Mouse (Mus musculus) heart, embryonic 13.5 days (tissue): ENCODE measurements at regions not wholly inside any gene's neighbourhood (a gene's known extent, or its start where the extent isn't known, plus 50 kb on each side); places are given as distances from the start of the nearest gene placed in this dataset.

Source experiments
- ATAC-seq: fragments of 200-750 bp; cut with Nextera tagmentation; 2 replicates; pipeline ENCODE4 v1.8.0; 2017; ENCODE audit warnings: moderate TSS enrichment; ENCODE audit not compliant: insufficient number of reproducible peaks, low FRiP score, low TSS enrichment; ENCODE audit errors: extremely low read depth
- H3K27ac ChIP-seq: fragments of 300-500 bp; sonication (generic); replicated peaks from 2 replicates; pipeline ENCODE4 v1.5.1; 2015; ENCODE audit warnings: moderate library complexity, mild to moderate bottlenecking, inconsistent platforms
- H3K27me3 ChIP-seq: fragments of 300-500 bp; sonication (generic); replicated peaks from 2 replicates; pipeline ENCODE4 v1.6.1; 2015; ENCODE audit warnings: mild to moderate bottlenecking, inconsistent platforms
- H3K36me3 ChIP-seq: fragments of 300-500 bp; sonication (generic); 2 replicates; pipeline ENCODE4 v1.6.1; 2015; ENCODE audit warnings: mild to moderate bottlenecking, inconsistent platforms
- H3K4me1 ChIP-seq: fragments of 300-500 bp; sonication (generic); 2 replicates; pipeline ENCODE4 v1.6.1; 2015; ENCODE audit warnings: inconsistent platforms
- H3K4me2 ChIP-seq: fragments of 300-500 bp; sonication (generic); 2 replicates; pipeline ENCODE4 v1.6.1; 2015; ENCODE audit warnings: inconsistent platforms, mild to moderate bottlenecking, moderate library complexity
- H3K4me3 ChIP-seq: fragments of 300-500 bp; sonication (generic); 2 replicates; pipeline ENCODE4 v1.5.1; 2015; ENCODE audit warnings: moderate library complexity, mild to moderate bottlenecking, inconsistent platforms
- H3K9ac ChIP-seq: fragments of 300-500 bp; sonication (generic); 2 replicates; pipeline ENCODE4 v1.6.1; 2015; ENCODE audit warnings: inconsistent platforms, mild to moderate bottlenecking, moderate library complexity
- H3K9me3 ChIP-seq: fragments of 300-500 bp; sonication (generic); 2 replicates; pipeline ENCODE4 v1.6.1; 2016; ENCODE audit warnings: inconsistent platforms
- WGBS: fragments of 180-500 bp; shearing (Covaris S2); methylation state at CpG from one replicate; pipeline ENCODE4 v1.1.7; 2015; ENCODE audit warnings: mixed read lengths; 5-methylcytosine and 5-hydroxymethylcytosine counted together

DNA sequence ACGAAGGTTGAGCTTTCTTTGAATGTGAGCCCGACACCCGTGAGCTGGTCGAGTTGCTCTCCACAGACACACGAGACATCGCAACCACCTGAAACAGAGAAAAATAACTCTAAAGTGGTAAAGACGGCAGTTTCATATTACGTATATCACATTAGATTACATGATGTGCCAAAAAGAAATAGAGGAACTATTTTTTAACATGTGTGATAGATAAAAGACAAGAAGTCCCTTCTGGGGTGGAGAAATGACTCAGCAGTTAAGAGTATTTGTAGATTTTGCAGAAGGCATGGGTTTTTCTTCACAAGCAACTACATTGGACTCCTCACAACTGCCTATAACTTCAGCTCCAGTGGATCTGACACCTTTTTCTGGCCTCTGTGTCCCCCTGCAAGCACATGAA lies 222.2 kb upstream of the Sox2 start:
- Histone ChIP-seq H3K27me3 (no peaks in the 10 kb centered on the region), H3K9ac (no peak overlapping the region), H3K4me3 (no peak overlapping the region), H3K27ac (no peak overlapping the region), H3K4me2 (no peak overlapping the region), H3K4me1 (peaks cover 9% of the 10 kb centered on the region), H3K36me3 (no peaks in the 10 kb centered on the region), H3K9me3 (no peaks in the 10 kb centered on the region)
- ATAC-seq: no peak
- WGBS: 86% methylated on average over 8 of the region's 8 CpGs

DNA sequence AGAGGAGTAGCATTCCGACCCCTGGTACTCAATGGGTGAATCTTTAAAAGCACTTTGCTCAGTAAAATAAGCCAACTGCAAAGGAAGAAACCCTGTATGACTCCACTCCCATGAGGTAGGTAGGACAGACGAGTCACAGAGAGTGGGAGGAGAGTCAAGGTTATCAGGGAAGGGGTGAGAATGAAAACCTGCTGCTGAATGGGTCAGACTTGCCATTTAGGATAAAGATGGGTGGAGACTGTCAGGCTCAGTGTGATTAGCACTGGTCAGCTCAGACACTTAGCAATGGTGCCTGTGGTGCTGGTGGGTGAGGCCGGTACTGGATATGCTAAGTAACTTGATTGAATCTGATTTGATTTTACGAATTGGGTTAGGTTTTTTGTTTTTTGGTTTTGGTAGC lies 222.7 kb upstream of the Sox2 start:
- H3K9ac ChIP-seq: no peak overlapping the region
- no peaks in the 10 kb centered on the region for H3K27me3 ChIP-seq
- no peak overlapping the region for H3K27ac ChIP-seq
- H3K4me3 ChIP-seq: no peak overlapping the region
- H3K4me1 ChIP-seq: peaks cover 9% of the 10 kb centered on the region
- H3K36me3 ChIP-seq: no peaks in the 10 kb centered on the region
- 68% methylated on average over 4 of the region's 4 CpGs for WGBS
- no peaks in the 10 kb centered on the region for H3K9me3 ChIP-seq
- H3K4me2 ChIP-seq: no peak overlapping the region
- ATAC-seq: no peak

DNA sequence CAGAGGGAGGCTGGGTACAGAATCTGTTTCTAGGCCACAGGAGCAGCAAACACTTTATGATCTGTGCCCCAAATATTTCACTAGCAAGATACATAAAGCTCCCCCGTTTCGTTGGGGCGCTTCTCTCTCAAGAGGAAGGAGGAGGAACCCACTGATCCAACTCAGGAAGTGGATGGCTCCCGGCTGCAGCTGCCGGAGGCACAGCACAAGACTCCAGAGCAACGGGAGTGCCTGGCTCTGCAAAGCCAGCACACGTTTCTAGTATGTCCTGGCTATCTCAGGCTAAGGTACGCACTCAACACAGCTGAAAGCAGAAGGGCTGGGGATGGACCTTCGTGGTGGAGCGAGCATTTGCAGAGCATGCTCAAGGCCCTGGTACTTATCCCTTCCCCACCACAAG lies 223.2 kb upstream of the Sox2 start:
- no peak for ATAC-seq
- H3K4me1 ChIP-seq: peaks cover 9% of the 10 kb centered on the region
- H3K4me3 ChIP-seq: no peak overlapping the region
- no peak overlapping the region for H3K27ac ChIP-seq
- WGBS: 70% methylated on average over 10 of the region's 10 CpGs
- H3K4me2 ChIP-seq: no peak overlapping the region
- H3K27me3 ChIP-seq: no peaks in the 10 kb centered on the region
- no peak overlapping the region for H3K9ac ChIP-seq
- no peaks in the 10 kb centered on the region for H3K9me3 ChIP-seq
- no peaks in the 10 kb centered on the region for H3K36me3 ChIP-seq

DNA sequence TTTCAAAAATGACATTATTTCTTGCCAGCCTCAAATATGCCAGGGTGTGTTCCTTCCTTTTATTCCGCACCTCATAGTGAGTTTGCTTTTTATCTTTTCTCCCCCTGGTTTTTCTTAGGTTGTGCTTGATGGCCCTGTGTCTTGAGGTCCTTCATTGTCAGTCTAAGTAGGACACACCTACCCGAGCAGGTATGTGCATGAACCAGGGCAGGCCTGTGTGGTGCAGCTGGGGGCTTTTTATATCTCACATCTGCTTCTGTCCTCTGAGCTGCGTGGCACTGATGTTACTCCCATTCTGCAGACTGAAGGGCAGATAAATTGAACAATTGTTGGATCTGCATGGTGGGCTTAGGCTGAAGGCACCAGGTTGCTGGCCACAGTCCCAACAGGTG lies 238.3 kb upstream of the Sox2 start:
- 65% methylated on average over 3 of the region's 3 CpGs for WGBS
- no peak for ATAC-seq
- H3K9ac ChIP-seq: no peak overlapping the region

DNA sequence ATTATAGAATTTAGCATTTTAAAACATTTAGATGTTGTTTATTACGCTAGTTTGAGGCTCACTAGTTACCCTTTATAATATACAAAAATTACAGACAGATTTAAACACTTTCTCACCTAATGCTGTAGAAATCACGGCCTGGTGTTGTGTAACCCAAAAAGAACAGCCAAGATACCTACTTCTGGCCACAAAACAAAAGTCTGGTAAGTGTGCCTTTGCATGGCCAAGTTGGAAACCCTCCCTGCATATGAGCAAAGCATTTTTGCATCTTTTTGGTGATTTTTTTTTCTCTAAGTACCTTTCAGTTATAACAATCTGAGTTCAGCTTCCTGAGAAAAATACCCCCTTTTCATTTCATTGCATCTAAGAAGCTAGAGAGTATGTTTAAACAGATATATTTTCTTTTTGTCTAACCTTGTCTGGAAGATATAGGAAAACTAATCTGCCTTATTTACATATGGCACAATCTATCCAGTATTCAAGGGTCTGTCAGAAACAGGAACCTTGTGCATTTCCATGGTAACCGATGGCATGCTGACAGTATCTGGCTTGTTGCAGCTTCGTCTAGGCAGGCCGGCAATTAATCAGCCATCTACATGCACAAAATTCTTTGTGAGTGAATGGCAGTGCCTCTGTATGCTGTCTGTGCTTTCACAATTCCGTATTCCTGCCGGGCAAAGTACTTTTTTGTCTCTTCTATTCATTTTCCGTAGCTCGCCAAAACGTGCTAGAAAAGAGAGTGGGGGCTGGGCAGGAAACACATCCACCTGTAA lies 238.9 kb upstream of the Sox2 start:
- Histone ChIP-seq H3K27me3 (no peaks in the 10 kb centered on the region), H3K4me1 (0 out of 2 replicates have a peak, but pooled peaks cover 4% of the 10 kb centered on the region), H3K27ac (no peak overlapping the region), H3K36me3 (no peaks in the 10 kb centered on the region), H3K9me3 (no peaks in the 10 kb centered on the region), H3K9ac (no peak overlapping the region), H3K4me3 (no peak overlapping the region), H3K4me2 (no peak overlapping the region)
- no peak for ATAC-seq
- 55% methylated on average over 10 of the region's 10 CpGs for WGBS

More for the DNA sequence above, 238.3 kb upstream of the Sox2 start:
- H3K36me3 ChIP-seq: no peaks in the 10 kb centered on the region
- no peaks in the 10 kb centered on the region for H3K27me3 ChIP-seq
- H3K9me3 ChIP-seq: no peaks in the 10 kb centered on the region
- no peak overlapping the region for H3K4me3 ChIP-seq
- no peak overlapping the region for H3K27ac ChIP-seq
- 0 out of 2 replicates have a peak, but pooled peaks cover 4% of the 10 kb centered on the region for H3K4me1 ChIP-seq
- no peak overlapping the region for H3K4me2 ChIP-seq

DNA sequence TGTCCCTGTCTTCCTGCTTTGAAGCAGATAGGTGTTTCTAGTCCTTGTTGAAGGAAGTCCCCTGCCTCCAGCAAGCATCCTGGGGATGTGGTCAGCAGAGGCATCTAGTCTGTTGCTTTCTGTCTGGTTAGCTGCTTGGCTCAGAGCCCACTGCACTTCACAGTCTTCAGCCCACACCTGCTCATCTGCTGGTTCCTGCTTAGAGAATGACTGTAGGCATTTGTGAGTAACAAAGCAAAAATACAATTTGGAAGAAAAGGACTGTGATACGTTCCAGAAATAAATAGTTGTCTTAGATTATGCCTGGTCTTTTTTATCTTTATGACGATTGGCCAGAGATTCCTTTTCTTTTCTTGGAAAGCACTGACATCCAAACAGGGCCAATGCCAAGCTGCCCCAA lies 246.6 kb upstream of the Sox2 start:
- WGBS: 40% methylated on average over 2 of the region's 2 CpGs
- ATAC-seq: no peak
- H3K27ac ChIP-seq: no peak overlapping the region
- no peak overlapping the region for H3K4me2 ChIP-seq
- no peaks in the 10 kb centered on the region for H3K9me3 ChIP-seq
- H3K27me3 ChIP-seq: no peaks in the 10 kb centered on the region
- no peaks in the 10 kb centered on the region for H3K36me3 ChIP-seq
- peaks cover 3% of the 10 kb centered on the region; the same call in 1 of the 2 replicates for H3K4me1 ChIP-seq
- H3K4me3 ChIP-seq: no peak overlapping the region
- no peak overlapping the region for H3K9ac ChIP-seq

DNA sequence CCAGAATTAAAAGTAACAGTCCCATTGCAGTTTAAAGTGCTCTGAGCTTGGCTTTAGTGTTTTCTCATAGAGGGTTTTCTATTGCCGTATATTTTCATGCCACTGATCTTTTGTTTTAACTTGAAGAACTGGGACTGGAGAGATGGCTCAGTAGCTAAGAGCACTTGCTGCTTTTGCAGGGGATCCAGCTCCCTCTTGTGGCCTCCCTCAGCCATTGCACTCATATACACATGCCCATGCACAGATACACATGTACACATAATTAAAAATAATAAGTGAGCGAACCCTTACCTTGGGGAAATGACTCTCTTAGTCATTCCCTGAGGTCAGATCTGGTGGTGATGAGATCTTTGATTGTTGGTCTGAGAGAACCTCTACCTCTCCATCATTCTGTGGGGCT lies 258.9 kb upstream of the Sox2 start:
- H3K27me3 ChIP-seq: no peaks in the 10 kb centered on the region
- no peak overlapping the region for H3K9ac ChIP-seq
- no peak overlapping the region for H3K4me2 ChIP-seq
- no peak overlapping the region for H3K4me3 ChIP-seq
- H3K4me1 ChIP-seq: no peaks in the 10 kb centered on the region
- no peaks in the 10 kb centered on the region for H3K36me3 ChIP-seq
- 83% methylated on average over 2 of the region's 2 CpGs for WGBS
- H3K9me3 ChIP-seq: 0 out of 2 replicates have a peak, but pooled peaks cover 4% of the 10 kb centered on the region
- no peak for ATAC-seq
- H3K27ac ChIP-seq: no peak overlapping the region

DNA sequence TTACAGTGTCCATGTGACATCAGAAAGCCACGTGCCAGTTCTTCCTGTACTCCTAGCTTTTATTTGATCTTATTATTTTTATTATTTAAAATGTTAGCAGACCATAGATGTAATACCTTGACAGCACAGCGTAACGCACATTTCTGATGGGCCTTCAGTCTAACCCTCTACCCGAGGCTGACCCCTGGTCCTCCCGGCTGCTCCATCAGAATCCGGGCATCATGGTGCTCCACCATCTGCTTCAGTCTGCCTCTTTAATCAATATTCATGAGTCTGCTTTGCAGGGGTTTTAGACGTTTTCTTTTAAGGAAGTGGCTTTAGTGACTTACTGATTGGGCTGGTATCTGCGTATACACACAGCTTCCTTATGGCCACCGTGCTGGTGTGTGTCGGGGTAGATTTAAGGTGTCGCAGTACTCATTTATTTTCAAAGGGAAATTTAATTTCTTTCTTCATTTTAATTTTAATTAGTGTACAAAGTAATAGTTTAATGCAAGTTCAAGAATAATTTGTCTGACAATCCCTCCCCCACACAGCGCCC lies 265.2 kb upstream of the Sox2 start:
- H3K9ac ChIP-seq: no peak overlapping the region
- no peaks in the 10 kb centered on the region for H3K36me3 ChIP-seq
- WGBS: 78% methylated on average over 12 of the region's 12 CpGs
- H3K4me1 ChIP-seq: no peaks in the 10 kb centered on the region
- no peak for ATAC-seq
- H3K27ac ChIP-seq: no peak overlapping the region
- no peak overlapping the region for H3K4me3 ChIP-seq
- no peaks in the 10 kb centered on the region for H3K27me3 ChIP-seq
- H3K4me2 ChIP-seq: no peak overlapping the region
- H3K9me3 ChIP-seq: no peaks in the 10 kb centered on the region

DNA sequence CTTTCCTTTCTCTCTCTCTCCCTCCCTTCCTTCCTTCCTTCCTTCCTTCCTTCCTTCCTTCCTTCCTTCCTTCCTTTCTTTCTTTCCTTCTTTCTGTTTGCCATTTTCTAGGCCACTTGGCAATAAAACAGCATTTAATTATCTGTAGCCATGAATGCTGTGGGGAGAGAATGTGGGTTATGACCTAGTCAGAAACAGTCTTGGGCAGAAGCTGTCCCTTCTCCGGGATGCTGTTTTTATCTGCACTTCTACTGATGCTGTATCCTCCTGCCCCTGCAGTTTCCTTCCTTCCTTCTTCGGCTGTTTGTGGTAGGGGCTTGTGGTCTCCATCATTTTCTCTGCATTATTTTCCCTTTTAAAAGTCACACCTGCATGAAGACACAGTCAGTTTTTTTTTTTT lies 272.3 kb upstream of the Sox2 start:
- Histone ChIP-seq H3K4me2 (no peak overlapping the region), H3K27ac (no peak overlapping the region), H3K4me3 (no peak overlapping the region), H3K36me3 (no peaks in the 10 kb centered on the region), H3K9me3 (no peaks in the 10 kb centered on the region), H3K9ac (no peak overlapping the region), H3K27me3 (no peaks in the 10 kb centered on the region), H3K4me1 (no peaks in the 10 kb centered on the region)
- no peak for ATAC-seq
- 38% methylated on average over 2 of the region's 2 CpGs for WGBS

DNA sequence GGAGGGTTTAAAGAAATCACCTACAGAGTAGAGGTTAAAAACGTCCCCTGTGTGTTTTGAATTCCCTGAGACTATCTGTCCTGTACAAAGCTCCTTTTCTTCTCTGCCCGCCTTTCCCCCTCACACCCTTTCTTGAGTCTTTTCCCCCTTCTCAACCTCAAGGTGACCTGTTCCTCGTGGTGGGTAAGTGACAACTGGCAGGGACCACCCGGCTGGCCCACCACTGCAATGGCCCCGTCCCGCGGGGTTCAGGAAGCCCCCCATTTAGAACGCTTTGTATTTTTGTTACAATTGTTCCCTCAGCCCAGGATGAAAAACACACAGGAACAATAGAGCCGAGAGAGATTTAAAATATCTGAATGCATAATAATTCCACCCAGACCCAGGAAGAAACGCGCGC lies 272.9 kb upstream of the Sox2 start:
- WGBS: 65% methylated on average over 12 of the region's 12 CpGs
- Histone ChIP-seq H3K9me3 (no peaks in the 10 kb centered on the region), H3K36me3 (no peaks in the 10 kb centered on the region), H3K9ac (no peak overlapping the region), H3K4me3 (no peak overlapping the region), H3K4me1 (no peaks in the 10 kb centered on the region), H3K27me3 (no peaks in the 10 kb centered on the region), H3K4me2 (no peak overlapping the region), H3K27ac (no peak overlapping the region)
- no peak for ATAC-seq

DNA sequence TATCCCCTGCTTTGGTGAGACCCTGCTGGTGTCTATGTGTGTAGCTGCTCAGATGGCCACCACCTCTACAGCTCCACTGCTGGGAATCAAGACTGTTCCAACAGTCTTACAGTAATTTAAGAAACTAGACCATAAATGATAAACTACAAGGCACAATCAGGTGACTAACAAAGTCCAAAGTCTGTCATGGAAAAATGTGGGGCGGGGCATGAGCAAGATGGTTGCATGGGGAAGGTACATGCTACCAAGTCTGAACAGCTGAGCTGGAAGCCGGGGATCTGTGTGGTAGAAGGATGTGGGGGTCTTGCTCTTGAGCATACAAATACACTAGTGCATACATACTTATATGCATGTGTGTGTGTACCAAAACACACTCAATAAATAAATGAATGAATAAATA lies 278.8 kb upstream of the Sox2 start:
- Histone ChIP-seq H3K36me3 (no peaks in the 10 kb centered on the region), H3K9me3 (no peaks in the 10 kb centered on the region), H3K4me3 (no peak overlapping the region), H3K4me1 (no peaks in the 10 kb centered on the region), H3K27ac (no peak overlapping the region), H3K9ac (no peak overlapping the region), H3K4me2 (no peak overlapping the region), H3K27me3 (no peaks in the 10 kb centered on the region)
- no peak for ATAC-seq
- 76% methylated on average over 2 of the region's 2 CpGs for WGBS

DNA sequence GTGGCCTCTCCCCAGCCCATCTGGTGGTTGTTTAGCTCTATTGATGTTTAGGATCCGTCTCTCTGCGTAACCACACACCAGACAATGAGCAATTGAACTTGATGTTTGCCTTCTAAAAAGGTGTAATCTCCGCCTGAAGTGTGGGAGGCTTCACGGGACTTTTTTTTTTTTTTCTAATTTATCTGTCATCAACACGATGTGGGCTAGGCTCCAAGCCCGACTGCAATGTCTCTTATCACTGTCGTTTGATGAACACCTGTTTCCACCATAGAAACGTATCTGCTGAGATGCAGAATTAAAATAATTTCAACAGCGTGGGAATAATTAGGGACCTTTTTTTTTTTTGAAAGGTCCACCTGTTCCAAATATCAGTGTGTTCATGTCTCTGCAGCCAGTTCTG lies 257.0 kb upstream of the Dnajc19 start:
- Histone ChIP-seq H3K4me2 (no peak overlapping the region), H3K4me3 (no peak overlapping the region), H3K27me3 (0 out of 2 replicates have a peak, but pooled peaks cover 7% of the 10 kb centered on the region), H3K9me3 (no peaks in the 10 kb centered on the region), H3K9ac (no peak overlapping the region), H3K27ac (no peak overlapping the region), H3K36me3 (no peaks in the 10 kb centered on the region), H3K4me1 (no peaks in the 10 kb centered on the region)
- no peak for ATAC-seq
- WGBS: 59% methylated on average over 9 of the region's 9 CpGs
